Mouse (Mus musculus) forebrain, embryonic 12.5 days (tissue): ENCODE measurements around the gene Ccdc36. TPM values are rescaled to one million over a fixed set of nuclear protein-coding genes. Genes with fewer than 3 reads are reported as not detected.

Experiments used
- ATAC-seq: fragments of 200-750 bp; cut with Nextera tagmentation; 2 replicates; pipeline ENCODE4 v1.8.0; 2017; ENCODE audit warnings: moderate TSS enrichment; ENCODE audit not compliant: low FRiP score
- H3K27ac ChIP-seq: fragments of 300-500 bp; sonication (generic); 2 replicates; pipeline ENCODE4 v1.5.1; 2016; ENCODE audit warnings: mild to moderate bottlenecking
- H3K27me3 ChIP-seq: fragments of 300-500 bp; sonication (generic); 2 replicates; pipeline ENCODE4 v1.6.1; 2016; ENCODE audit warnings: mild to moderate bottlenecking
- H3K36me3 ChIP-seq: fragments of 300-500 bp; sonication (generic); replicated peaks from 2 replicates; pipeline ENCODE4 v1.6.1; 2016; ENCODE audit warnings: mild to moderate bottlenecking
- H3K4me1 ChIP-seq: fragments of 300-500 bp; sonication (generic); 2 replicates; pipeline ENCODE4 v1.6.1; 2016
- H3K4me2 ChIP-seq: fragments of 300-500 bp; sonication (generic); 2 replicates; pipeline ENCODE4 v1.6.1; 2016; ENCODE audit warnings: mild to moderate bottlenecking, moderate library complexity
- H3K4me3 ChIP-seq: fragments of 300-500 bp; sonication (generic); replicated peaks from 2 replicates; pipeline ENCODE4 v1.5.1; 2016; ENCODE audit warnings: mild to moderate bottlenecking
- H3K9ac ChIP-seq: fragments of 300-500 bp; sonication (generic); 2 replicates; pipeline ENCODE4 v1.6.1; 2016; ENCODE audit warnings: mild to moderate bottlenecking
- H3K9me3 ChIP-seq: fragments of 300-500 bp; sonication (generic); 2 replicates; pipeline ENCODE4 v1.6.1; 2016
- WGBS: fragments of 180-500 bp; shearing (Covaris S2); methylation state at CpG from one replicate; pipeline ENCODE4 v1.1.7; 2016; 5-methylcytosine and 5-hydroxymethylcytosine counted together
- polyA plus RNA-seq: library from polyadenylated mRNA; unstranded; fragments of >200 nt; fragmentation: Nextera tagmentation; extraction: Ambion mirVana; gene quantifications from 2 replicates; pipeline ENCODE4 v1.2.1, GENCODE M21; 2016

Ccdc36 gene
- polyA plus RNA-seq, 1 experiment from 2014 or later: 1.1 TPM

GRCm38 (mm10) chr9:108394191-108394590 is 34.1 kb downstream of the Ccdc36 start:
- Histone ChIP-seq H3K4me2 (no peak overlapping the region), H3K27ac (no peak overlapping the region), H3K4me1 (no peaks in the 10 kb centered on the region), H3K9me3 (no peaks in the 10 kb centered on the region), H3K4me3 (no peak overlapping the region), H3K9ac (no peak overlapping the region), H3K36me3 (peaks cover 44% of the 10 kb centered on the region), H3K27me3 (no peaks in the 10 kb centered on the region)
- no peak for ATAC-seq
- WGBS: 95% methylated on average over 6 of the region's 6 CpGs

GRCm38 (mm10) chr9:108392676-108393075 is 35.6 kb downstream of the Ccdc36 start, which contains the start of gene 1700102P08Rik:
Gene 1700102P08Rik, plus strand, starts transcription at chr9:108392805.
- WGBS: 49% methylated on average over 18 of the region's 18 CpGs
- Histone ChIP-seq H3K36me3 (peaks cover 59% of the 10 kb centered on the region), H3K4me1 (no peaks in the 10 kb centered on the region), H3K4me3 (no peak within 1 kb of the TSS), H3K9me3 (no peaks in the 10 kb centered on the region), H3K27me3 (no peaks in the 10 kb centered on the region), H3K4me2 (no peak within 1 kb of the TSS), H3K27ac (no peak within 1 kb of the TSS), H3K9ac (no peak within 1 kb of the TSS)
- no peak for ATAC-seq

GRCm38 (mm10) chr9:108389220-108389619 is 39.1 kb downstream of the Ccdc36 start:
- no peaks in the 10 kb centered on the region for H3K27me3 ChIP-seq
- no peak overlapping the region for H3K27ac ChIP-seq
- H3K9me3 ChIP-seq: no peaks in the 10 kb centered on the region
- H3K36me3 ChIP-seq: peaks cover 89% of the 10 kb centered on the region
- H3K9ac ChIP-seq: no peak overlapping the region
- no peak for ATAC-seq
- H3K4me1 ChIP-seq: no peaks in the 10 kb centered on the region
- H3K4me2 ChIP-seq: no peak overlapping the region
- H3K4me3 ChIP-seq: no peak overlapping the region
- WGBS: 88% methylated on average over 6 of the region's 6 CpGs

- peaks cover 89% of the 10 kb centered on the region for H3K36me3 ChIP-seq
- no peaks in the 10 kb centered on the region for H3K4me1 ChIP-seq
- no peak overlapping the region for H3K27ac ChIP-seq
- no peak overlapping the region for H3K4me3 ChIP-seq
- H3K9ac ChIP-seq: no peak overlapping the region
- H3K27me3 ChIP-seq: no peaks in the 10 kb centered on the region
- H3K9me3 ChIP-seq: no peaks in the 10 kb centered on the region
- 90% methylated on average over 10 of the region's 10 CpGs for WGBS
- ATAC-seq: no peak
- H3K4me2 ChIP-seq: no peak overlapping the region
These were observed 39.7 kb downstream of the Ccdc36 start for GRCm38 (mm10) chr9:108388601-108389000.

GRCm38 (mm10) chr9:108386816-108387215 is 41.5 kb downstream of the Ccdc36 start:
- Histone ChIP-seq H3K4me1 (no peaks in the 10 kb centered on the region), H3K36me3 (peaks cover 90% of the 10 kb centered on the region), H3K27me3 (no peaks in the 10 kb centered on the region), H3K9me3 (no peaks in the 10 kb centered on the region), H3K4me2 (no peak overlapping the region), H3K4me3 (no peak overlapping the region), H3K9ac (no peak overlapping the region), H3K27ac (no peak overlapping the region)
- no peak for ATAC-seq
- 92% methylated on average over 4 of the region's 4 CpGs for WGBS

- WGBS: 87% methylated on average over 7 of the region's 7 CpGs
- H3K36me3 ChIP-seq: peaks cover 93% of the 10 kb centered on the region
- H3K4me1 ChIP-seq: no peaks in the 10 kb centered on the region
- no peak overlapping the region for H3K9ac ChIP-seq
- H3K27ac ChIP-seq: no peak overlapping the region
- no peaks in the 10 kb centered on the region for H3K27me3 ChIP-seq
- ATAC-seq: no peak
- H3K9me3 ChIP-seq: no peaks in the 10 kb centered on the region
- no peak overlapping the region for H3K4me3 ChIP-seq
- no peak overlapping the region for H3K4me2 ChIP-seq
These were observed 43.3 kb downstream of the Ccdc36 start for GRCm38 (mm10) chr9:108385006-108385405.

- Histone ChIP-seq H3K27ac (no peak overlapping the region), H3K4me3 (no peak overlapping the region), H3K9ac (no peak overlapping the region), H3K27me3 (no peaks in the 10 kb centered on the region), H3K36me3 (peaks cover 96% of the 10 kb centered on the region), H3K4me1 (no peaks in the 10 kb centered on the region), H3K9me3 (no peaks in the 10 kb centered on the region), H3K4me2 (no peak overlapping the region)
- ATAC-seq: no peak
- 95% methylated on average over 9 of the region's 9 CpGs for WGBS
These were observed 46.9 kb downstream of the Ccdc36 start for GRCm38 (mm10) chr9:108381382-108381781.

- Histone ChIP-seq H3K4me1 (no peaks in the 10 kb centered on the region), H3K4me2 (no peak overlapping the region), H3K9me3 (no peaks in the 10 kb centered on the region), H3K27ac (no peak overlapping the region), H3K27me3 (no peaks in the 10 kb centered on the region), H3K4me3 (no peak overlapping the region), H3K9ac (no peak overlapping the region), H3K36me3 (peaks cover 94% of the 10 kb centered on the region)
- ATAC-seq: no peak
- 84% methylated on average over 4 of the region's 4 CpGs for WGBS
These were observed 49.0 kb downstream of the Ccdc36 start for GRCm38 (mm10) chr9:108379294-108379693.

- no peak overlapping the region for H3K4me3 ChIP-seq
- H3K9me3 ChIP-seq: no peaks in the 10 kb centered on the region
- no peak overlapping the region for H3K27ac ChIP-seq
- no peak for ATAC-seq
- 94% methylated on average over 5 of the region's 5 CpGs for WGBS
- H3K9ac ChIP-seq: no peak overlapping the region
- no peaks in the 10 kb centered on the region for H3K4me1 ChIP-seq
- H3K27me3 ChIP-seq: no peaks in the 10 kb centered on the region
- no peak overlapping the region for H3K4me2 ChIP-seq
- H3K36me3 ChIP-seq: peaks cover 94% of the 10 kb centered on the region
These were observed 49.5 kb downstream of the Ccdc36 start for GRCm38 (mm10) chr9:108378736-108379135.

- 93% methylated on average over 9 of the region's 9 CpGs for WGBS
- Histone ChIP-seq H3K9ac (no peak overlapping the region), H3K27me3 (no peaks in the 10 kb centered on the region), H3K4me3 (no peak overlapping the region), H3K36me3 (peaks cover 94% of the 10 kb centered on the region), H3K4me1 (no peaks in the 10 kb centered on the region), H3K27ac (no peak overlapping the region), H3K9me3 (no peaks in the 10 kb centered on the region), H3K4me2 (no peak overlapping the region)
- no peak for ATAC-seq
These were observed 50.0 kb downstream of the Ccdc36 start for GRCm38 (mm10) chr9:108378234-108378633.

Other genes starting within 250 kb of the Ccdc36 start
- 3.6 and 3.9 TPM in 2 replicates for gene Bsn, start 238.1 kb downstream of the Ccdc36 start, polyA plus RNA-seq
- 62.7 and 67.9 TPM in 2 replicates for gene Dag1, start 164.5 kb downstream of the Ccdc36 start, polyA plus RNA-seq
- 65.0 and 69.8 TPM in 2 replicates for gene Nicn1, start 138.1 kb downstream of the Ccdc36 start, polyA plus RNA-seq
- gene Amt, start 131.6 kb downstream of the Ccdc36 start, polyA plus RNA-seq: 17.7 and 22.4 TPM in 2 replicates
- gene Rhoa, start 122.4 kb downstream of the Ccdc36 start, polyA plus RNA-seq: 331 and 341 TPM in 2 replicates
- 30.5 and 30.7 TPM in 2 replicates for gene Tcta, start 122.3 kb downstream of the Ccdc36 start, polyA plus RNA-seq
- 574 and 659 TPM in 2 replicates for gene Gpx1, start 89.6 kb downstream of the Ccdc36 start, polyA plus RNA-seq
- 137 and 144 TPM in 2 replicates for gene Usp4, start 80.6 kb downstream of the Ccdc36 start, polyA plus RNA-seq
- 1.8 and 1.9 TPM in 2 replicates for gene 1700102P08Rik, start 35.7 kb downstream of the Ccdc36 start, polyA plus RNA-seq
- not detected in 2 replicates for gene BC048562, start 8.0 kb upstream of the Ccdc36 start, polyA plus RNA-seq
- 44.1 and 49.0 TPM in 2 replicates for gene Ccdc71, start 32.0 kb upstream of the Ccdc36 start, polyA plus RNA-seq
- 67.6 and 70.0 TPM in 2 replicates for gene Klhdc8b, start 33.1 kb upstream of the Ccdc36 start, polyA plus RNA-seq
- gene Lamb2, start 51.3 kb upstream of the Ccdc36 start, polyA plus RNA-seq: 37.9 and 39.5 TPM in 2 replicates
- 101 and 103 TPM in 2 replicates for gene Usp19, start 62.1 kb upstream of the Ccdc36 start, polyA plus RNA-seq
- 85.7 and 91.4 TPM in 2 replicates for gene Qars, start 79.2 kb upstream of the Ccdc36 start, polyA plus RNA-seq
- gene Qrich1, start 88.3 kb upstream of the Ccdc36 start, polyA plus RNA-seq: 170 and 171 TPM in 2 replicates
- 149 and 159 TPM in 2 replicates for gene Impdh2, start 131.8 kb upstream of the Ccdc36 start, polyA plus RNA-seq
- 54.5 and 58.3 TPM in 2 replicates for gene Ndufaf3, start 138.9 kb upstream of the Ccdc36 start, polyA plus RNA-seq
- gene Dalrd3, start 141.4 kb upstream of the Ccdc36 start, polyA plus RNA-seq: 225 and 235 TPM in 2 replicates
- gene Wdr6, start 150.3 kb upstream of the Ccdc36 start, polyA plus RNA-seq: 254 and 285 TPM in 2 replicates
- gene P4htm, start 169.2 kb upstream of the Ccdc36 start, polyA plus RNA-seq: 16.2 and 18.4 TPM in 2 replicates
- 56.4 and 57.9 TPM in 2 replicates for gene Arih2, start 220.9 kb upstream of the Ccdc36 start, polyA plus RNA-seq
- 35.4 and 37.0 TPM in 2 replicates for gene Slc25a20, start 233.6 kb upstream of the Ccdc36 start, polyA plus RNA-seq